Comparison of ENCODE assay signal across 21 mouse cellular contexts in genomic region chr1:63897556-63897955, GRCm38 (mm10).
DNase-seq lines count a peak whose midpoint lies in the region; ATAC-seq and TF ChIP-seq lines count a peak whose summit lies in the region.
"Had no signal": no experiment of that assay in that cellular context is flagged by ENCODE, and none has a peak within 500 bp of the region (broad histone marks: within the 10 kb centered on the region; RNA-seq: fewer than 3 reads in every experiment).

No protein-coding gene starts in this region.

- no peak for TF ChIP-seq CTCF in brain, embryonic 14.5 days (IDR thresholded peaks at IDR 0.05; ENCODE audit: borderline replicate concordance, extremely low read depth, insufficient read depth, insufficient read length)

- peak; percentile 39 to 41 for DNase-seq in cerebellum, postnatal 10 days
- peak; percentile 10 for DNase-seq in left cerebral cortex, postnatal 4 days
- no peak for DNase-seq in left cerebral cortex, adult 8-10 months (ENCODE audit: low spot score in 2 of 2)
- peak; percentile 25 for DNase-seq in brain, embryonic 14.5 days (ENCODE audit: low read depth)
- peak; percentile 51 for DNase-seq in retina, postnatal 1 day
- no peak for DNase-seq in layer of hippocampus, postnatal 25 days (ENCODE audit: extremely low spot score in 1 of 2, low spot score in 1 of 2)
- DNase-seq in frontal cortex, postnatal 14 days (ENCODE audit: low spot score in 2 of 2) = no peak
- DNase-seq: adrenal gland, adult 2 months; adrenal gland, postnatal 14 days; cerebellum, adult 11 months; cerebellum, adult 2 months; cerebellum, adult 9-11 months; cerebellum, postnatal 36 days; embryo, embryonic 11 days; gastrocnemius, postnatal 10 days; gastrocnemius, postnatal 36 days had no signal

- no peak for ATAC-seq in cerebellum, adult (ENCODE audit: insufficient number of reproducible peaks, low FRiP score, low TSS enrichment)
- ATAC-seq: forebrain, embryonic 15.5 days; hindbrain, embryonic 16.5 days; inflammation-experienced regulatory T-cells, adult 6 months; intestine, embryonic 16.5 days had no signal

- intact Hi-C loops in left cerebral cortex, postnatal 4 days (cut with DNase I) = no loop called here

- TF ChIP-seq POLR2A in brain, embryonic 14.5 days (IDR thresholded peaks at IDR 0.05; ENCODE audit: borderline replicate concordance, extremely low read depth, insufficient read depth, insufficient read length, poor library complexity, severe bottlenecking) = no peak

Comparison
In these comparisons a context has a peak if more than half of its experiments do, and no peak if none do; other contexts are left out.
1. DNase-seq: peak in cerebellum, postnatal 10 days (2 of 2), left cerebral cortex, postnatal 4 days (single experiment), brain, embryonic 14.5 days (single experiment) and retina, postnatal 1 day (single experiment); none in left cerebral cortex, adult 8-10 months (0 of 2), layer of hippocampus, postnatal 25 days (0 of 2) and frontal cortex, postnatal 14 days (0 of 2).